Mouse (Mus musculus): ENCODE results near the gene Ttbk2. TPM values are rescaled to one million over a fixed set of nuclear protein-coding genes. Genes with fewer than 3 reads are reported as not detected.

Gene Ttbk2
- total RNA-seq (2023), result 10 to 100 TPM in 1 of 2 experiments, 1 to 10 TPM in 1; 9.7 to 11.6 TPM

GRCm38 (mm10) chr2:120850424-120851082 is at the start of gene Ttbk2:
Ttbk2 (minus strand) TSS chr2:120850604.

DNA sequence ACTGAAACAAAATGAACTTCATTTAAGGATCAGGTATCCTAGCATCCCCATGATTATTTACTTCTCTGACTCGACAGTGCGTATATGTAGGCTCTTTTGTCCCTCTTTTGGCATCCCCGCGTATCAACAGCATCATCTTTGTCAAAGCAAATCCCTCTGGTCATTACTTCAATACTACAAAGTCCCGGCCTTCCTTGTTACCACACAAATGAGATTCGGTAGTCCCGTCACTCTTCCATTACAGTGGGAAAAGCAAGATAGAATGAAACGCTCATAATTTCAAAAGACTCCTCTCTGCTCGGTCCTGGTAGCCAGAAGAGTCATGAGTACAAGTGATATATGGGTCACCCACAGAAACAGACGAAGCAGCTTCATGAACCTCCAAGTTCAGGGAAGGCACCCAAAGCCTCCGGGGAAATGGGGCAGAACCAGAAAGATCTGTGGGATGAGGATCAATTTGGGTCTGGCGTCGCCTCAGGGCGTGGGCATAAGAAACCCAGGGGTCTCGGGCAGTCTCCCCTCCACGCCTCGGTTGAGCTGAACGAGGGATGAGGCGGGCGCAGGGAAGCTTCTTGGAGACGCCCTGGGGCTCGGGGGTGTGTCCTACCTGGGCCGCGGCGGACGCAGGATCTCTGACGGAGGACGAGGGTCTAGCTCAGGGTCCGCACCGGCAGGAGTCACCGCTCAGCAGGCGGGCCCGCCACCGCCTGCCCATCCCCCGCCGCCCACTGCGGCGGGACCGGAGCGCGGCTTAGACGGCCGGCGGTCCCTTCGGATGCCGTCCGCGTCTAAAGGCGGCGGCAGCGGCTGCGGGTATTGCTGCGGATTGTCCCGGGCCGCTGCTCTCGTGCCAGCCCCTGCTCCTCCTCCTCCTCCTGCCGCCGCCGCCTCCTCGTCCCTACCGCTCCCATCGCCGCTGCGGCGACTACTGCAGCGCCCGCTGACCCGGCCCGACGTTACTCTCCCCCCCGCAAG is 668 bp downstream of the Ttbk2 start, which contains the start of gene Cdan1:
TSS of gene Cdan1 (minus strand) at position 680 of the 975 bp plus-strand sequence.

Other genes with a start within 250 kb of the Ttbk2 start
- 10 to 100 TPM; 21.6 to 27.2 TPM for gene Haus2, start 241.2 kb downstream of the Ttbk2 start, total RNA-seq (2023)
- gene Lrrc57, start 241.1 kb downstream of the Ttbk2 start, total RNA-seq (2023), result 10 to 100 TPM; 15.1 to 18.6 TPM
- under 1 TPM; 0.41 to 0.44 TPM for gene Stard9, start 221.5 kb downstream of the Ttbk2 start, total RNA-seq (2023)
- gene Cdan1, start 476 bp downstream of the Ttbk2 start, total RNA-seq (2023), result 10 to 100 TPM; 42.7 to 50.6 TPM
- 10 to 100 TPM; 71.3 to 77.8 TPM for gene Ubr1, start 120.1 kb upstream of the Ttbk2 start, total RNA-seq (2023)
- 10 to 100 TPM; 24.7 to 35.5 TPM for gene Tmem62, start 126.4 kb upstream of the Ttbk2 start, total RNA-seq (2023)
- gene Ccndbp1, start 157.8 kb upstream of the Ttbk2 start, total RNA-seq (2023), result 10 to 100 TPM; 92.5 to 98.8 TPM
- gene Epb42, start 186.5 kb upstream of the Ttbk2 start, total RNA-seq (2023), result not detected
- gene Tgm5, start 235.2 kb upstream of the Ttbk2 start, total RNA-seq (2023), result not detected